Mouse (Mus musculus): Measurements from ENCODE around the gene Gapdh.

DNA sequence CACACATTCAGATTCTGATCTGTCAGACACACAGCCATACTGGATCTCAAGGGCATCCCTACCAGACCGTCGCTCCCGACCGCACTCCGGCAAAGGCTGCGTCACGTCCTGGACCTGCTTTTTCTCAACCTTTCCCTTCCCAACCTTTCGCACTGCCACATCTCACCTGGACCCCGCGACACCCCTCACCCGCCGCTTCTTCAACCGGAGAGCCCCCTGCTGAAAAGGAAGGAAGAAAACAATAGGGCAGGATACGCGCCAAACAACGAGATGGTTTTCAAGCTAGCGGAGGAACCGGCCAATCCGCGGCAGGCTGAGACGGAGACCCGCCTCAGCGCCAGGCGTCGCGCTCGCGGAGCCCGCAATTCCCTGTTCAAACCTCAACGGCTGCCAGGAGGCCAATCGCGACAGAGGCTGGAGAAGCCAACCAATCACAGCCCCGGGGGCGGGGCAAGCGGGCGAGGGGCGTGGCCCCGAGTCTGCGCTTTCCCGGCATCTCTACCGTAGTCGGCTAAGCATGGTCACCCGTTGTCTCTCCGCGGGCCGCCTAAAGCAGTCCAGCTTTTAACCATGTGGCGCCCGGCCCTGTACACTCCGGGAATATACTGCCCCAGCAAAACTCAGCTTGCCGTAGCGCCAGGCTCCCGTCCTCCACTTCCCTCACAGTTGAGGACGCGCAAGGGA, 25.2 kb upstream of the Gapdh start, which contains the start of the genes Ncapd2 and Mrpl51:
- no peak for TF ChIP-seq CTCF (IDR thresholded peaks at IDR 0.05; ENCODE audit: low read depth, low read length)
- TF ChIP-seq TAL1 (conservative IDR thresholded peaks at IDR 0.05; ENCODE audit: low read depth, low read length): no peak
- no peak for TF ChIP-seq GATA1 (IDR thresholded peaks at IDR 0.05; ENCODE audit: borderline replicate concordance, low read length)
- TF ChIP-seq POLR2AphosphoS5 (IDR thresholded peaks at IDR 0.05; ENCODE audit: insufficient replicate concordance, low read depth, low read length): no peak
- TF ChIP-seq GATA2 (IDR thresholded peaks at IDR 0.05; ENCODE audit: borderline replicate concordance, low read depth, low read length): no peak
